Mouse (Mus musculus) spleen, embryonic (tissue): Measurements from ENCODE around the gene Usp48.

Experiments used
- CTCF ChIA-PET: fragments of 350-600 bp; sonication (Branson Sonifier 250); formaldehyde crosslinking; loops from one replicate; lab custom pipeline; 2022; lab: Charles Lee

Gene Usp48

DNA sequence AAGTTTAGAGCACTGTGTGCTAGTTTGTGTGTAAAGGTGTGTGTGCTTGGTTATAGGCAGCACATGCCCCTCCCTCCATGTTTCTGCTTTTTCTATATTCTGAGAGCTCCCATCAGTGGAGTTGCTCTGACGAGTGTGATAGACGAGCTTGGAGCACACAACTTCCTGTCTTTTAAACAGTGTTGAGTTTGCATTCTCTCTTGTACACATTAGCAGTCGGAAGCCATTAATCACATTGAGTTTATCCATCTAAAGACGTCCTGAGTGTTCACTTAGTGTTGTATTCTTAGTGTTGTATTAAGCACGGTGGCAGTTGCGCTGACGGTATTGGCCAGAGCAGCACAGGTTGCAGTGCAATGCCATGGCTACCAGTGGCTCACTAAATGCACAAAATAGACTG is 15.7 kb downstream of the Usp48 start:
- CTCF ChIA-PET, result no interaction called here

DNA sequence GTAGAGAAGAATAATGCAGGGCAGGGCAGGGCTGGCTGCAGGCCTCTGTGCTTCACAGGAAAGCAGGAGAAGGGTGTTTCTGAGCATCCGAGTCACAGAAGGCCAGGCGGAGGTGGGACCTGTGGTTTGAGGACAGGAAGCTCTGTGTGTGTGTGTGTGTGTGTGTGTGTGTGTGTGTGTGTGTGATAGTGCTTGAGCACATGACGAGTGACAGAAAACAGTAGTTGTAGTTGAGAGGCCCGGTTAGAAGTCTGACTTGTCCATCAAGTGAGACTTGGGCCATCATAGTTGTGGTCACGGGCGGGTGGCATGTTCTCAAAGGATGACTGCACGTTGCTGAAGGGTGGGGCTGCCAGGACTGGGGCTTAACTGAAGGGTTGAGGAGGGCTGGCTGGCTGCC is 16.1 kb downstream of the Usp48 start:
- CTCF ChIA-PET, result no interaction called here

- CTCF ChIA-PET, result no interaction called here
Observed at GRCm38 (mm10) chr4:137610256-137610655, 16.7 kb downstream of the Usp48 start.

- CTCF ChIA-PET, result no interaction called here
Observed at GRCm38 (mm10) chr4:137622847-137623246, 29.3 kb downstream of the Usp48 start.

GRCm38 (mm10) chr4:137627476-137628235 is 34.1 kb downstream of the Usp48 start:
- CTCF ChIA-PET, result no interaction called here

DNA sequence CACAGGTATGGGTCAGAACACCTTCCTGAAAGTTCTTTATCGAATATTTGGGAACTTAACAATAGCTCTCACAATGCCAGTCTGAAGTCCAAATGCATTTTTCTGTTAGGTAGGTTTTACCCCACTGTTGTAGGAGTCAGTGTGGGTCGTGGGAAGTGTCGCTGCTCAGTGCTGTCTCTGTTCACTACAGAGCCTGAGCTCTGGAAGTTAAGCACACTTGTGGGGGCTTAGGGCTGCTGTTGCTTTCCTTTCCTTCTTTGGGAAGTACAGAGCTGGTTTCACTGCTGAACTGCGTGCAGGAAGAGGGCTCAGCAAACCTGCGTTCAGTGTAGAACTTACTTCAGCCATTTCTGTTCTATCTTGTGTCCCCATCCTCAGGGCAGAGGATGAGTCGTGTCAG is 34.8 kb downstream of the Usp48 start:
- CTCF ChIA-PET, result no interaction called here

- CTCF ChIA-PET, result no interaction called here
Observed at GRCm38 (mm10) chr4:137629354-137629753, 35.8 kb downstream of the Usp48 start.

DNA sequence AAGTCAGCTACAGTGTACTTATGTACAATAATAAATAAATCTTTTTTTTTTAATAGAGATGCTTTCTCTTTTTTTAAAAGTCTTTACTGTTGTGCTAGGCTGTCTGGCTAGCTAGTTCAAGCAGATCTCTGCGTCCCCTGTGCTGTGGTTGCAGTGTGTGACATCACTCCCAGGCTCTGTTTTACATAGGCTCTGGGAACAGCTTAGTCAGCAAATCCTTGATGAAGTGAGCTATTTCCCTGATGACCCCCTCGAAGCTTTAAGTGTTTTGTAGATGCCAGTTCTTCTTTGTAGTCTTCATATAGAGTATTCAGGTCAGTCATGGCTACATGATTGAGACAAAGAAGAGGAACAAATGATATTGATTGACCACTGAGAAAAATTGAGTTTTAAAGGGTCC is 36.6 kb downstream of the Usp48 start:
- CTCF ChIA-PET, result no interaction called here

DNA sequence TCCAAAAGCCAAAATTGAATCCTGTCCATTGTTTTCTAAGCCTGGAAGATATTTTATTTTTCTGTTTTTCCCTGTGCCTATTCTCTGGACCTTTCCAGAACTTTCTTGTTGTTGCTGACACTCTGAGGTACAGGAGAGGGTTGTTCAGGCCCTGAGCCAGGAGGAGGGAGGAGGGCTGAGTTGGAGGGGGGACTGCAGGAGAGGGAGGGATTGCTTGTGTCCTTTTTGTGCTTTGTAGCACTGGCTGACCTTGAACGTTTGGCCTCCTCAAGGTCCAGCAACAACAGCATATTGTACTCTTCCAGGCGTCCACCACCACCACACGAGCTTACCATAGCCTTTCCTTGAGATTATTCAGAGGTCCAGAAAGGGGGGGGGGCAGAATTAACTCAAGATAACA is 38.0 kb downstream of the Usp48 start:
- CTCF ChIA-PET, result no interaction called here

GRCm38 (mm10) chr4:137633394-137633793 is 39.8 kb downstream of the Usp48 start:
- CTCF ChIA-PET, result no interaction called here

GRCm38 (mm10) chr4:137636597-137636996 is 43.0 kb downstream of the Usp48 start:
- CTCF ChIA-PET, result no interaction called here

GRCm38 (mm10) chr4:137641556-137641955 is 48.0 kb downstream of the Usp48 start:
- CTCF ChIA-PET, result no interaction called here

GRCm38 (mm10) chr4:137642101-137642500 is 48.5 kb downstream of the Usp48 start:
- CTCF ChIA-PET, result no interaction called here

- CTCF ChIA-PET, result interaction anchor here (0.6 kb wide), 1 partner anchor 145 kb away, joined by 19 read pairs; no protein-coding TSS in a partner anchor
Observed at GRCm38 (mm10) chr4:137643459-137643858, 49.9 kb downstream of the Usp48 start.

- CTCF ChIA-PET, result no interaction called here
Observed at GRCm38 (mm10) chr4:137646262-137646661, 52.7 kb downstream of the Usp48 start.

- CTCF ChIA-PET, result no interaction called here
Observed at GRCm38 (mm10) chr4:137647648-137648047, 54.1 kb downstream of the Usp48 start.

- CTCF ChIA-PET, result no interaction called here
Observed at GRCm38 (mm10) chr4:137648230-137648629, 54.7 kb downstream of the Usp48 start.

DNA sequence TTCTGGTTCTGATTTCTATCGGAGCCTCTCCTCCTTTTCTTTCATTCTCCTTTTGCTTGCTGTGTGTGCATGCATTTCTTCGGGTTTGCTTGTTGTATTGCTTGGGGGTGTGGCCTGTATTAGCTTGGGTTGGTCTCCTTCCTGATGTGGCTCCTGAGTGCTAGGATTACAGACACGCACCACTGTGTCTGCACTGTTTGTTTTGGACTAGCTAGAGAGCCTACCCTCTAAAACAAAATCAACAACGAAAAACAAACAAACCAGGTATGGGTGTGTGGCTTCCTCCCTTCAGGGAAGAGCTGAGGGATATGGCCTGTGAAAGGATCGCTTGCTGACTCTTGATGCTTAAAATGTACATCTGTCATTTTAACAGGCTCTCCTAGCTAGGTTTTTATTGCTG is 57.4 kb downstream of the Usp48 start:
- CTCF ChIA-PET, result no interaction called here

GRCm38 (mm10) chr4:137652835-137653346 is 59.3 kb downstream of the Usp48 start:
- CTCF ChIA-PET, result no interaction called here

- CTCF ChIA-PET, result interaction anchor here (0.6 kb wide), 1 partner anchor 11 kb away, joined by 4 read pairs; no protein-coding TSS in a partner anchor
Observed at GRCm38 (mm10) chr4:137655241-137656031, 61.9 kb downstream of the Usp48 start.

DNA sequence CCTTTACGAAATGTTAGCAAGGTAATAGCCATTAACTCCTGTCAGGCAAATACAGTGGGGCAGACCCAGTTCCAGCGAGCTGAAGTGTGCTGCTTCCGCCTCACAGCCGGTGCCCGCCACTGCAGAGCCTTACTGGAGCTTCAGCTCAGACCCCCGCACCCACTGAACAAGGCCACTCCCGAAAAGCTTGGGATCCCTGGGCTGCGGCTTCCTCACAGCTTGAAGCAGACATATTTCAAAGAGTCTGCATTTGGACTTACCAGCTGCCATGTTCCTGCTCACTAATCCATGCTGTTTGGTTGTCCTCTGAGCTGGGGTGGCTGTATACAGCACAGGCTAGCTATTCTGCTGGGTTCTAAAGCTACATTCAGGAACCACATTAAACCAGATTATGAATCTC is 64.1 kb downstream of the Usp48 start:
- CTCF ChIA-PET, result interaction anchor here (0.6 kb wide), 1 partner anchor 62 kb away, joined by 4 read pairs; no protein-coding TSS in a partner anchor

DNA sequence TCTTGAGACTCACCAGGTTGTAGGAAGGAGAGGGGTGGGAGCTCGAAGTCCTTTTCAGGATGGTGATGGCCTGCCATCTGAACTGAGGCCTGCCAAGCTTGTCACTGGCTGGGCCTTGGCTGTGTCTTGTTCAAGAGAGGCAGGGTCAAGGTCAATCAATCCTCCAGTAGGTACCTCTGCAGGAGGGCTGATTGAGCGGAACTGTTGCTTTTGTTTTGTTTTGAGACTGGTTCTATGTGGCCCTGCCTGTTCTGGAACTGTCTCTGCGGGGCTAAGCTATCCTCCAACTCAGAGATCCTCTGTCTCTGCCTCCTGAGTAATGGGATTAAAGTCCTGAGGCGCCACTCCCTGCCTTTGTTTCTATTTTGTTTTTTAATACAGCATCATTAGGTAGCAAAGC is 66.0 kb downstream of the Usp48 start:
- CTCF ChIA-PET, result no interaction called here
